Mouse (Mus musculus) liver, adult 2 months (tissue): ENCODE results near the gene Gm48551. TPM values are rescaled to one million over a fixed set of nuclear protein-coding genes. Genes with fewer than 3 reads are reported as not detected.
A peak's percentile ranks its signal among the peaks of the same experiment; 100 is the strongest.

Source experiments
- DNase-seq: peaks from one replicate; pipeline ENCODE4 v3.0.0-alpha.2; 2011; ENCODE audit warnings: low read depth, low spot score; ENCODE audit errors: extremely low read depth
- H3K27ac ChIP-seq: fragments of 200-500 bp; replicated peaks from 2 replicates; pipeline ENCODE4 v1.5.1; 2012; ENCODE audit warnings: low read depth, mild to moderate bottlenecking, control low read depth, inconsistent platforms, low read length; ENCODE audit not compliant: insufficient read depth
- H3K27me3 ChIP-seq: fragments of 200-500 bp; 2 replicates; pipeline ENCODE4 v1.6.1; 2012; ENCODE audit warnings: mild to moderate bottlenecking, moderate library complexity, low read length, inconsistent platforms; ENCODE audit not compliant: control insufficient read depth, insufficient read depth
- H3K36me3 ChIP-seq: fragments of 200-500 bp; 2 replicates; pipeline ENCODE4 v1.6.1; 2012; ENCODE audit warnings: low read length, inconsistent platforms; ENCODE audit not compliant: control insufficient read depth, insufficient read depth
- H3K4me1 ChIP-seq: fragments of 200-500 bp; 2 replicates; pipeline ENCODE4 v1.6.1; 2011; ENCODE audit warnings: low read length; ENCODE audit not compliant: control insufficient read depth, insufficient read depth
- H3K4me3 ChIP-seq: fragments of 200-500 bp; 2 replicates; pipeline ENCODE4 v1.5.1; 2011; ENCODE audit warnings: low read depth, mild to moderate bottlenecking, control low read depth, low read length, moderate library complexity; ENCODE audit not compliant: insufficient read depth
- H3K79me2 ChIP-seq: fragments of 200-500 bp; 2 replicates; pipeline ENCODE4 v1.6.1; 2012; ENCODE audit warnings: inconsistent platforms, mild to moderate bottlenecking, low read length, moderate library complexity; ENCODE audit not compliant: control insufficient read depth, insufficient read depth
- H3K9ac ChIP-seq: fragments of 200-500 bp; 2 replicates; pipeline ENCODE4 v1.6.1; 2012; ENCODE audit warnings: low read depth, mild to moderate bottlenecking, control low read depth, inconsistent platforms, low read length
- CTCF ChIP-seq: fragments of 200-500 bp; IDR thresholded peaks from 2 replicates; pipeline ENCODE4 v1.5.1; 2011; ENCODE audit warnings: low read depth, low read length, control low read depth
- POLR2A ChIP-seq: fragments of 200-500 bp; IDR thresholded peaks from 2 replicates; pipeline ENCODE4 v1.6.1; 2011; ENCODE audit warnings: low read length, control low read depth; ENCODE audit not compliant: insufficient read depth; ENCODE audit errors: extremely low read depth
- WGBS: fragments of 180-500 bp; shearing (Covaris S2); methylation state at CpG from one replicate; pipeline ENCODE4 v1.1.7; 2018; 5-methylcytosine and 5-hydroxymethylcytosine counted together
- polyA plus RNA-seq: library from polyadenylated mRNA; depleted of rRNA; stranded (reverse); fragments of >200 nt; gene quantifications from 2 replicates; pipeline ENCODE4 v1.2.3, GENCODE M21; 2012; rRNA removed
- total RNA-seq: library from RNA; depleted of rRNA; stranded (reverse); fragments of >200 nt; gene quantifications from 2 replicates; pipeline ENCODE4 v1.2.3, GENCODE M21; 2014; rRNA removed

Gene Gm48551
- total RNA-seq (2.4 TPM in 1 of 2 replicates, not detected in the other), polyA plus RNA-seq (0.32 and 0.44 TPM in 2 replicates)

DNA sequence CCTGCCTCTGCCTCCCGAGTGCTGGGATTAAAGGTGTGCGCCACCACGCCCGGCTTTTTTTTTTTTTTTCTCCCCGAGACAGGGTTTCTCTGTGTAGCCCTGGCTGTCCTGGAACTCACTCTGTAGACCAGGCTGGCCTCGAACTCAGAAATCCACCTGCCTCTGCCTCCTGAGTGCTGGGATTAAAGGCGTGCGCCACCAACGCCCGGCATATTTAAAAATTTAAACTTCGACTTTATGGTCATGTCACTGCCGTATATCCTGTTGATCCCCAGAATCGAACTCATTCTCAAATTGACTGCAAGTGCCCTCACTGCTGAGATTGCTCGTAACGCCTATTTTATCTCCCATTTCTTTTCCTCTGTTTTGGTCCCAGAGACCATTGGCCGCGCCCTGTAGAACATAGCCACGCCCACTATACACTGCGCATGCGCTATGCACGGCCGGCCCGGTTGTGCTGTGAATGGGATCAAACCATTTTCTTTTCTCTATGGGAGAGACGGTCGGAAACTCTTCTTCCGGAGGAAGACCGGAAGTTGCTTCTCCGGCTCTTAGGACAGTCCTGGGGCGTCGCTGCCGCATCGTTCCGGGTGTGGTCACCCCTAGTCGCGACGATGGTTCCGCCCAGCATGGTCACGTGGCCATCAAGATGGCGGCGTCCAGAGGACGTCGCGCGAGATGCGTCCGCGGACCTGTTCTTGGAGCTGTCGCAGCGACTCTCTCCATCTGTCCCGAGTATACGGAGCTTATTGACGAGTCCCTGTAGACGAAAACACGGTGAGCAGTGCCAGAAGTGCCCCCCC, at the start of gene Gm48551, which contains the start of gene Dohh:
TSS of gene Gm48551 (plus strand) at position 665 of the 803 bp plus-strand sequence.
TSS of gene Dohh (plus strand) at position 627 of the 803 bp plus-strand sequence.
- Histone ChIP-seq H3K27me3 (no peaks in the 10 kb centered on the region), H3K27ac (peak within 1 kb of the TSS; percentile 70), H3K79me2 (peaks cover 13% of the 10 kb centered on the region), H3K4me3 (peak within 1 kb of the TSS; percentile 88), H3K9ac (peak within 1 kb of the TSS; percentile 89), H3K4me1 (peaks cover 11% of the 10 kb centered on the region), H3K36me3 (0 out of 2 replicates have a peak, but pooled peaks cover 1% of the 10 kb centered on the region)
- TF ChIP-seq CTCF (no peak), POLR2A (peak; percentile 84)
- peak; percentile 97 for DNase-seq
- 3% methylated on average over 52 of the region's 54 CpGs for WGBS

- Histone ChIP-seq H3K27ac (no peak overlapping the region), H3K79me2 (no peaks in the 10 kb centered on the region), H3K9ac (no peak overlapping the region), H3K36me3 (no peaks in the 10 kb centered on the region), H3K4me1 (no peaks in the 10 kb centered on the region), H3K4me3 (no peak overlapping the region), H3K27me3 (no peaks in the 10 kb centered on the region)
- DNase-seq = no peak
- TF ChIP-seq POLR2A (no peak), CTCF (no peak)
- 77% methylated on average over 18 of the region's 19 CpGs for WGBS
These were observed 48.6 kb upstream of the Gm48551 start for GRCm38 (mm10) chr10:81335393-81336340.

- H3K79me2 ChIP-seq = no peaks in the 10 kb centered on the region
- H3K27ac ChIP-seq = no peak overlapping the region
- H3K4me1 ChIP-seq = no peaks in the 10 kb centered on the region
- TF ChIP-seq CTCF (no peak), POLR2A (no peak)
- no peak overlapping the region for H3K9ac ChIP-seq
- WGBS = 94% methylated on average over 4 of the region's 4 CpGs
- DNase-seq = no peak
- H3K36me3 ChIP-seq = no peaks in the 10 kb centered on the region
- no peaks in the 10 kb centered on the region for H3K27me3 ChIP-seq
- no peak overlapping the region for H3K4me3 ChIP-seq
These were observed 47.7 kb upstream of the Gm48551 start for GRCm38 (mm10) chr10:81336558-81336957.

DNA sequence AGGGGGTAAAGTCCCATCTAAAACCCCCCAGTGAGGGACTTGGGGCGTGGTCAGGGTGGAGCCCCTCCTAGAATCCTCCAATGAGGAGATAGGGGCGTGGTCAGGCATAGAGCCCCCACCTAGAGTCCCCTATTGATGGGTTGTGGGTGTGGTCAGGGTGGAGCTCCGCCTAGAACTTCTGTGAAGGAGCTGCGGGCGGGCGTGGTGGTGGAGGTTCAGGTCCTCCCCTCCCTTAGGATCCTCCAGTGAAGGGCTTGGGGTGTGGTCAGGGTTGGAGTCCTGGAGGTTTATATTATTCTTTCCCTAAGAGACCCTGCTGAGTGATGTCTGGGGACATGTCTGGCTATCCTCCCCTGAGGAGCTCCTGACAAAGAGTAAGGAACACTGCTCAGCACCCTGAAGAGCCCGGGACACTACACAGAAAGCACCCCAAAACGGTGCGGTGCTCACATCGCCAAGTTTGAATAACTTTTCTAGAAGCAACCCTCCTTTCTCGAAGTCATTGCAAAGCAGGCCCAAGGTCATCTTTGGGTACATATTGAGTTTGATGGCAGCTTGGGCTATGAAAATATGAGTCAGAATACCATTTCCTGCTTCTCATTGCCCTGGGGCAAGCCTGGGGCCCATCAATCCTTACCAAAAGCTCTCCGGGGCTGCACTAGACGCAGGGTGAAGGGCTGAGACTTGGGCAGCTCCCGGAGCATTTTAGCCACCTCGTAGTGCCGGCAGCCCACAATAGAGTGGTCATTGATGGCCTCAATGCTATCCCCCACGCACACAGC, 43.5 kb upstream of the Gm48551 start:
- TF ChIP-seq CTCF = no peak
- no peak for TF ChIP-seq POLR2A
- no peaks in the 10 kb centered on the region for H3K36me3 ChIP-seq
- H3K79me2 ChIP-seq = no peaks in the 10 kb centered on the region
- 58% methylated on average over 17 of the region's 17 CpGs for WGBS
- H3K27ac ChIP-seq = no peak overlapping the region
- H3K4me3 ChIP-seq = no peak overlapping the region
- no peak for DNase-seq
- peaks cover 8% of the 10 kb centered on the region for H3K27me3 ChIP-seq
- no peak overlapping the region for H3K9ac ChIP-seq
- no peaks in the 10 kb centered on the region for H3K4me1 ChIP-seq

DNA sequence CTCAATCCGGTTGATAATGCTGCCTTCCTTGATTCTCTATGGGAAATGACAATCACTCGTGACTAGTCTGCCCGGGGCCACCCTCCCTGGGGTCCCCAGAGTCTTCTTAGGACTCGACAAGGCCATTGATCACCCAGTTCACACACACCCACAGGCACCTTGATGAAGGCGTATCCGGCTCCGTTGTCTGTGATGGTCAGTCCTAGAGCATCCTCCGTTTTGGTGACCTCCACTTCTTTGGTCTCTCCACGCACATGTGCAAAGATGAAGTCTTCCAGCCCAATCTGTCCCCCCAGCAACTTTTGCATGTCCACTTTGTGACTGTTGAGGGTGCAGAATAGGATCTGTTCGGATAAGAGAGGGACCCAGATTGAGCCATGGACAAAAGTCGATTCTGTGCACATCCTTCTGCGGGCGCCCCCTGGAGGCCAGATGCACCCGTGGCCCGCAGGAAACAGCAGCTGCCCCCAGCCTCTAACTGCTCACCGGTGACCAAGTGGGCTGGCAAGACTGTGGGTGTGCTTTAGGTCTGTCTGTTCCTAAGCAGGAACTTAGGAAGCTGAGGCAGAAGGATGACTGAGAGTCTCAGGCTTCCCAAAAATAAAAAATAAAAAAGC, 42.8 kb upstream of the Gm48551 start:
- Histone ChIP-seq H3K9ac (no peak overlapping the region), H3K4me1 (no peaks in the 10 kb centered on the region), H3K79me2 (no peaks in the 10 kb centered on the region), H3K36me3 (no peaks in the 10 kb centered on the region), H3K4me3 (no peak overlapping the region), H3K27me3 (peaks cover 8% of the 10 kb centered on the region), H3K27ac (no peak overlapping the region)
- WGBS = 36% methylated on average over 16 of the region's 16 CpGs
- peak; percentile 83 for TF ChIP-seq CTCF
- TF ChIP-seq POLR2A = no peak
- no peak for DNase-seq
